Mouse (Mus musculus) embryonic facial prominence, embryonic 13.5 days (tissue): Measurements from ENCODE around the gene Phactr2. TPM values are rescaled to one million over a fixed set of nuclear protein-coding genes. Genes with fewer than 3 reads are reported as not detected.
A peak's percentile ranks its signal among the peaks of the same experiment; 100 is the strongest.
"Not testable (repeated sequence)": the region's sequence is repeated elsewhere in the genome, so short reads cannot be mapped to it uniquely, and the experiment has no call there.

Experiments used
- ATAC-seq: fragments of 200-750 bp; cut with Nextera tagmentation; 2 replicates; pipeline ENCODE4 v1.8.0; 2017; ENCODE audit warnings: low read depth; ENCODE audit not compliant: insufficient number of reproducible peaks, insufficient read depth, low FRiP score, low TSS enrichment
- H3K27ac ChIP-seq: fragments of 300-500 bp; sonication (generic); 2 replicates; pipeline ENCODE4 v1.5.1; 2015; ENCODE audit warnings: moderate library complexity, mild to moderate bottlenecking, inconsistent platforms
- H3K27me3 ChIP-seq: fragments of 300-500 bp; sonication (generic); 2 replicates; pipeline ENCODE4 v1.6.1; 2015; ENCODE audit warnings: mild to moderate bottlenecking, inconsistent platforms
- H3K36me3 ChIP-seq: fragments of 300-500 bp; sonication (generic); 2 replicates; pipeline ENCODE4 v1.6.1; 2015; ENCODE audit warnings: mild to moderate bottlenecking, inconsistent platforms
- H3K4me1 ChIP-seq: fragments of 300-500 bp; sonication (generic); 2 replicates; pipeline ENCODE4 v1.6.1; 2015; ENCODE audit warnings: inconsistent platforms
- H3K4me2 ChIP-seq: fragments of 300-500 bp; sonication (generic); 2 replicates; pipeline ENCODE4 v1.6.1; 2015; ENCODE audit warnings: moderate library complexity, mild to moderate bottlenecking, inconsistent platforms
- H3K4me3 ChIP-seq: fragments of 300-500 bp; sonication (generic); 2 replicates; pipeline ENCODE4 v1.5.1; 2015; ENCODE audit warnings: mild to moderate bottlenecking, inconsistent platforms
- H3K9ac ChIP-seq: fragments of 300-500 bp; sonication (generic); 2 replicates; pipeline ENCODE4 v1.6.1; 2015; ENCODE audit warnings: mild to moderate bottlenecking, inconsistent platforms
- H3K9me3 ChIP-seq: fragments of 300-500 bp; sonication (generic); 2 replicates; pipeline ENCODE4 v1.6.1; 2016; ENCODE audit warnings: inconsistent platforms
- WGBS: fragments of 180-500 bp; shearing (Covaris S2); methylation state at CpG from one replicate; pipeline ENCODE4 v1.1.7; 2015; ENCODE audit warnings: mixed read lengths; 5-methylcytosine and 5-hydroxymethylcytosine counted together
- polyA plus RNA-seq: library from polyadenylated mRNA; unstranded; fragments of >200 nt; fragmentation: Nextera tagmentation; extraction: Ambion mirVana; gene quantifications from 2 replicates; pipeline ENCODE4 v1.2.1, GENCODE M21; 2015

The Phactr2 gene
- polyA plus RNA-seq, 1 experiment from 2014 or later = 22.9 TPM

DNA sequence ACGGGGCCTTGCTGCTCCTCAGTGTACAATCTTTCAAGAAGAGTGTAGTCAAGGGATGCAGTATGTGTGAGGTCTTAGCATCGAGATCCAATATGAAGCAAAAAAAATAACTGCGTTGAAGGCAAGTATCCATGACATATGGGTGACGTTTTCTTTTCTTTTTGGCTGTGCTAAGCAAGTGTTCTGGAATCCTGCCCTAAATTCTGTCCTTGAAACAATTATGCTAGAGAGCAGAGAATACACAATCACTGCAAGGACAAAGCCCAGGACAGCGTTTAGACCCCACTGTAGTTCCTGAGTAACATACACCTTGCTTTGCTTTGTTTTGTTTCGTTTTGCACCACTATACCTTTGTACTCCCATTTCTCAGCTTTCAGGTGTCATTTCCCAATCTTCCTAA, 5.1 kb upstream of the Phactr2 start:
- Histone ChIP-seq H3K9me3 (no peaks in the 10 kb centered on the region), H3K27ac (no peak overlapping the region), H3K4me3 (no peak overlapping the region), H3K9ac (no peak overlapping the region), H3K27me3 (peaks cover 23% of the 10 kb centered on the region), H3K36me3 (no peaks in the 10 kb centered on the region), H3K4me2 (no peak overlapping the region), H3K4me1 (peaks cover 10% of the 10 kb centered on the region; the same call in 1 of the 2 replicates)
- ATAC-seq = no peak
- WGBS = 71% methylated on average over 6 of the region's 6 CpGs

DNA sequence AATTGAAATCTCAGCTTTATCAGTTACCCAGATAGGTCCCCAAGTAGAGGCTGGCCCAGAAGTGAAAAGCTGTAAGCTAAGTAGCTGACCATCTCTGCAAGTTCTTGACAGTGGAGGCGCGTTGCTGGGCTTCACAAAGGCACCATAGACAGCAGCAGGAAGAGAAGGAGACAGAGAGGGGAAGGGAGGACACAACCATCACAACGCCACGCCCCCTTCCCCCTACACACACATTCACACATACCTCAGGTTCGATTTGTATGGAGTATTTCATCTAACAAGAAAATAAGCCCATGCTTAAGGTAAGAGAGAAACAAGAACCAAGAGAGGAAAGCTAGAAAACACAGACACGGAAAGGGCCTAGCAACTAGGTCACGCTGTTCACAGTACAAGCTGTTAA, 909 bp upstream of the Phactr2 start:
- Histone ChIP-seq H3K9me3 (no peaks in the 10 kb centered on the region), H3K4me3 (0 out of 2 replicates have a peak overlapping the region, but pooled peaks have one; percentile 70), H3K27me3 (peaks cover 51% of the 10 kb centered on the region), H3K4me2 (peak overlapping the region; percentile 99), H3K36me3 (no peaks in the 10 kb centered on the region), H3K9ac (no peak overlapping the region), H3K27ac (0 out of 2 replicates have a peak overlapping the region, but pooled peaks have one; percentile 5), H3K4me1 (peaks cover 14% of the 10 kb centered on the region)
- 26% methylated on average over 7 of the region's 7 CpGs for WGBS
- no peak for ATAC-seq

DNA sequence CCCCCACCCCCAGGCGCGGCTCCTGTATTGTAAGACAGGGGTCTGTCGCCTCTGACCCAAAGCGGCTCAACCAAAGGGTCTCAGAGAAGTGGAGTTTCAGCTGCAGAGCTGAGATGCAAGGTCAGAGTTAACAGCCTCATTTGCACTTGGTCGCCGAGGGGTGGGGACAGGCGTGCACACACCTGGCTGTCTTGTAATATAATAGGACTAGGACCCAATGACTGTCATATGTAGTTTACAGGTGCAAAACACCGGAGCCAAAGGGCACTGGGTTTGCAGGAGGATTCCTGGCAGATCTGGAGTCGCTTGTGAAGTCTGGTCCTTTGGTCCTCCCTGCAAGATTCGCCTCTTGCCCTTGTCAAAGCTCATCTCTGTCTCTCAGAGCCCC, 350 bp upstream of the Phactr2 start:
- no peaks in the 10 kb centered on the region for H3K36me3 ChIP-seq
- peak overlapping the region; percentile 70 for H3K4me3 ChIP-seq
- peak overlapping the region; percentile 99 for H3K4me2 ChIP-seq
- 0 out of 2 replicates have a peak overlapping the region, but pooled peaks have one; percentile 5 for H3K27ac ChIP-seq
- no peaks in the 10 kb centered on the region for H3K9me3 ChIP-seq
- no peak for ATAC-seq
- peaks cover 51% of the 10 kb centered on the region for H3K27me3 ChIP-seq
- H3K4me1 ChIP-seq = peaks cover 14% of the 10 kb centered on the region
- 4% methylated on average over 10 of the region's 10 CpGs for WGBS
- peak overlapping the region; percentile 79 for H3K9ac ChIP-seq

DNA sequence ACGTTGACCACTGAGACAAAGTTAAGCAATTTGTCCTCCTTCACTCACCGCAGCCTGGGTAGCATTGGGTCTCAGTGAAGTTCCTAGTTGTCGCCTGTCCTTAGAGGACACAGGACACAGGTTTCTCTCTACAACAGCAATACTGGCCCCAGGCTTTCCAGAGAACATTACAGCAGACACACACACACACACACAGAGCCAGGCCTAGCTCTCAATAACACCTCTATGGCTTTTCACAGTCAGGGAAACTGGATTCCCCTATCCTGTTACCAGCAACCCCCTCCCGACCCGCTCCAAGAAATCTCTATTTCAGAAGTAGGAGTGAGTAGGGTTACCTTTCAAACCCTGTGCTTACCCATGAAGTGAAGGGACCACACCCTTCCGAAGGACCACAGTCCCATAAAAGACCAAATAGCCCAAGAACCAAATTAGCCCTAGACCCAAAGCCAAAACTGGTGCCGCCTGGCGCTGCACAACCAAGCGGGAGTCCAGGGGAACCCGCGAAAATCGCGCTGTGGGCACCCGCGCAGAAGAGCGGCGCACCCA, 852 bp downstream of the Phactr2 start:
- WGBS = 11% methylated on average over 17 of the region's 17 CpGs
- Histone ChIP-seq H3K36me3 (no peaks in the 10 kb centered on the region), H3K9me3 (no peaks in the 10 kb centered on the region), H3K4me1 (peaks cover 14% of the 10 kb centered on the region), H3K4me3 (peak overlapping the region; percentile 70), H3K27me3 (peaks cover 51% of the 10 kb centered on the region), H3K4me2 (peak overlapping the region; percentile 99), H3K9ac (peak overlapping the region; percentile 79), H3K27ac (no peak overlapping the region)
- peak; percentile 8; the same call in 1 of the 2 replicates for ATAC-seq

DNA sequence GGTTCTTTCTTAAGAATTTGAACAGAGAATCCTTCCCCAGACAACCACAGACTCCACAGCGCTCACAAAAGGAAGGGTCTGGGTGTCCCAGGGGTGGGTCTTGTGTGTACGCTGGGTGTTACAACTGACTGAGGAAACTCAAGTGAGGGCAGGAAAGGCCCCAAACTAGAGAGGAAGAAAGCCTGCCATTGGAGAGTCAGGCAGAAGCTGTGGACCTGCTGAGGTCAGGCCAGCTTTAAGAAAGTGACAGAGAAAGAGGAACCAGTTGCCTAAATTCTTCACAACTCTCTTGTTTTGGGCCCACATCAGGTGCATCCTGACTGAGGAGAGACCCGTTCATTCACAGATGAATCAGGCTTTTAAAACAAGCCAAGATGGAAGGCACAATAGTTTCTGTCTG, 4.0 kb downstream of the Phactr2 start:
- H3K36me3 ChIP-seq = no peaks in the 10 kb centered on the region
- peaks cover 14% of the 10 kb centered on the region for H3K4me1 ChIP-seq
- ATAC-seq = no peak
- 87% methylated on average over 3 of the region's 3 CpGs for WGBS
- H3K27me3 ChIP-seq = peaks cover 37% of the 10 kb centered on the region
- H3K27ac ChIP-seq = no peak overlapping the region
- no peak overlapping the region for H3K4me2 ChIP-seq
- no peak overlapping the region for H3K9ac ChIP-seq
- no peaks in the 10 kb centered on the region for H3K9me3 ChIP-seq
- no peak overlapping the region for H3K4me3 ChIP-seq

DNA sequence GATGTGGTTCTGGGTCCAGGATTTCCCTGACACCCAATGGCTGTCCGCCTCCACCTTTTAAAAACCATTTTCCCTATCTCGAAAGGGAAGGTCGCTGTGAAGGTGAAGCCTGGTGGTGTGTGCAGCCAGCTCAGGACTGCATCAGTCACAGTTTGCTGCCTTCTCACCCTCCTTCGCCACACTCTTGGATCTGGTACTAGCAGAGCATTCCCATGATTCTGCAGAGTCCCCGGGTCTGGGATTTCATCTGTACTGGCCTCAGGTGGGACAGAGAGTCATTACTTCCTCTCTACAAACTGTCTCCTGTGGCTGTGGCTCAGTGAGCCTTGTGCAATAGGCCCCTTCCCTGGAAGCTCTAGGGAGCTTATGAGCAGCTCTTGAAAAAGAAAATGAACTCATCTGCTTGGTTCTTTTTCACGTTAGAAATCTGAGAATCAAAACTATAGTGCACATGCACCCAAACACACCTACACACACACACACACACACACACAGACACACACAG, 6.1 kb downstream of the Phactr2 start:
- WGBS = 81% methylated on average over 6 of the region's 6 CpGs
- H3K4me2 ChIP-seq, ATAC-seq, H3K9me3 ChIP-seq, H3K9ac ChIP-seq, H3K36me3 ChIP-seq, H3K4me3 ChIP-seq, H3K27ac ChIP-seq, H3K4me1 ChIP-seq: not testable (repeated sequence)
- H3K27me3 ChIP-seq = peaks cover 19% of the 10 kb centered on the region

DNA sequence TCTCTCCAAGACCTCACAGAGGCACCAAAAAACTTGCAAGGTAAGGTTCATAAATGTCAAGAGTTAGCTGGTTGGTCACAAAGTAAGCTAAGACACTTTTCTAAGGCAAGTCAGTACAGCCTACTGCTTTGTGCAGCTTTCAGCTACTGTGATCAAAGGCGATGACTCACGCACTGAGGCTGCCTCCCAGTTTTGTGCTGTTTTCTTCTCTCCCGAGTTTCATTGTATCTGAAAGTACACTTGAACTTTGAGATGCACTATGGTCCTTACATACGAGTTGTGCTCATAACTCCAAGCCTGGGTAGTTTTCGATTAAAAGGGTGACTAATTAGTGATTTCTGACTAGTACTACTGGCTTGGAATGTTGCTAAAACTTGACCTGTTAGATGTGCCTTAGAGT, 7.3 kb downstream of the Phactr2 start:
- 64% methylated on average over 5 of the region's 5 CpGs for WGBS
- no peaks in the 10 kb centered on the region for H3K9me3 ChIP-seq
- no peak overlapping the region for H3K9ac ChIP-seq
- H3K36me3 ChIP-seq = no peaks in the 10 kb centered on the region
- no peak overlapping the region for H3K4me2 ChIP-seq
- H3K4me1 ChIP-seq = no peaks in the 10 kb centered on the region
- H3K4me3 ChIP-seq = no peak overlapping the region
- peaks cover 7% of the 10 kb centered on the region for H3K27me3 ChIP-seq
- no peak overlapping the region for H3K27ac ChIP-seq
- no peak for ATAC-seq

DNA sequence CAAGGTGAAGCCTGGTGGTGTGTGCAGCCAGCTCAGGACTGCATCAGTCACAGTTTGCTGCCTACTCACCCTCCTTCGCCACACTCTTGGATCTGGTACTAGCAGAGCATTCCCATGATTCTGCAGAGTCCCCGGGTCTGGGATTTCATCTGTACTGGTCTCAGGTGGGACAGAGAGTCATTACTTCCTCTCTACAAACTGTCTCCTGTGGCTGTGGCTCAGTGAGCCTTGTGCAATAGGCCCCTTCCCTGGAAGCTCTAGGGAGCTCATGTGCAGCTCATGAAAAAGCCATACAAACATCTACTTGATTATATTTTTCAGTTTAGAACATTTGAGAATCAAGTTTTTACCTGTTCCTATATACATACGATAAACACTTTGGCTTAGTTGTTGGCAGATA, 9.9 kb downstream of the Phactr2 start:
- not testable (repeated sequence) for H3K36me3 ChIP-seq, ATAC-seq
- 94% methylated on average over 3 of the region's 3 CpGs for WGBS

DNA sequence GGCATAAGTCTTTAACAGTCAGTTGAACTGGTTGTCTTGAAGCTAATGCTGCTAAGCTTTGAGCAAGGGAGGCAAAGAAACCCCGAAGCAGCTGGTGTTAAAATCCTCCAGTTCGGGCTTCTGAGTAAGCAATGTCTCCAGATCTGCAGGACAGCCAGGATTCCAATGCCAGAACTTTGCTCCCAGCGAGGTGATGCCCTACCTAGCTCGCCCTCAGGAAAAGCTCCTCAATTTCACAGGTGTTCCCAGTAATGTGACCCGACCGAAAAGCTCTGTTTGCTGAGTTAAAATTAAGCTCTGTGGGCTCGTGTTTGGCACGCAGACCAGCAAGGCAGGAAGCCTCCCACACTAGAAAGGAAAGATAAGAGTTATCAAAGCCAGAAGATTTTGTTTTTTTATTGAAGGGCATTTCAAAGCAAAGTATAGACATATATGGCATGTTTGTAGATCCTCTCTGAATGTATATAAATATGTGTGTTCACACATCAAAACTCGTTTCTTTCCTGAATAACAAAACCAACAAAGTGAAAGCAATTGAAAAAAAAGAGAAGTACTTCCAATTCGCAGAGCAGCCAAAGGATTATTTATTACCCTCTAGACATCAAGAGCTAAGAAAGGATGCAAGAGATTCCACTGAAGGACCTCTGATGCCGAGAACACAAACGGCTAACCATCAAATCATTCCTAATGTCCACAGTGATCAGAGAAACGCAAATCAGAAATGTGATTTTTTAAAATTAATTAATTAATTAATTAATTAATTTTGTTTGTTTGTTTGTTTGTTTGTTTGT, 20.8 kb downstream of the Phactr2 start:
- Histone ChIP-seq H3K27ac (no peak overlapping the region), H3K4me1 (0 out of 2 replicates have a peak, but pooled peaks cover 4% of the 10 kb centered on the region), H3K4me2 (no peak overlapping the region), H3K27me3 (no peaks in the 10 kb centered on the region), H3K9me3 (no peaks in the 10 kb centered on the region), H3K36me3 (no peaks in the 10 kb centered on the region), H3K4me3 (no peak overlapping the region), H3K9ac (no peak overlapping the region)
- no peak for ATAC-seq
- WGBS = 64% methylated on average over 13 of the region's 13 CpGs

More for the DNA sequence above, 9.9 kb downstream of the Phactr2 start:
- not testable (repeated sequence) for H3K9ac ChIP-seq, H3K4me2 ChIP-seq, H3K9me3 ChIP-seq, H3K4me1 ChIP-seq, H3K27me3 ChIP-seq, H3K27ac ChIP-seq, H3K4me3 ChIP-seq

DNA sequence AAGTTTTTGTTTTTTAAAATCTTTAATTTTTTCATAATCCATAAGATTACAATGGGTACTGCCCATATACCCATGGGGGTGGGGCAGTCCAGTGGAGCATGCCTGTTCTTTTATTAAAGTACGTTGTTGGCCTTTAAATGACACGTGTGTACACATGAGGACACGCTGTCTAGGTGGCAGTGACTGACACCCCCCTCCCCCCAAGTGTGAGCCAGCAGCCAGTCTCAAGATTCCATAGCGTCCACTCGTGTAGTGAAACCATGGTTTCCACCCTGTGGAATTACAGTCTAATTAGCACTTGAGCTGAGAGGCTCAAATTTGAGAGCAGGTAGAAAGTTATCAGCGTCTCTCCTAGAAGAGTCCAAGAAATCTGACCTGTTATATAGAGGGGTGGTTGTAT, 22.6 kb downstream of the Phactr2 start:
- no peak overlapping the region for H3K4me3 ChIP-seq
- H3K9me3 ChIP-seq = no peaks in the 10 kb centered on the region
- no peak overlapping the region for H3K4me2 ChIP-seq
- no peak for ATAC-seq
- peaks cover 11% of the 10 kb centered on the region; the same call in 1 of the 2 replicates for H3K4me1 ChIP-seq
- H3K27ac ChIP-seq = no peak overlapping the region
- H3K9ac ChIP-seq = no peak overlapping the region
- H3K36me3 ChIP-seq = no peaks in the 10 kb centered on the region
- 82% methylated on average over 6 of the region's 6 CpGs for WGBS
- no peaks in the 10 kb centered on the region for H3K27me3 ChIP-seq

DNA sequence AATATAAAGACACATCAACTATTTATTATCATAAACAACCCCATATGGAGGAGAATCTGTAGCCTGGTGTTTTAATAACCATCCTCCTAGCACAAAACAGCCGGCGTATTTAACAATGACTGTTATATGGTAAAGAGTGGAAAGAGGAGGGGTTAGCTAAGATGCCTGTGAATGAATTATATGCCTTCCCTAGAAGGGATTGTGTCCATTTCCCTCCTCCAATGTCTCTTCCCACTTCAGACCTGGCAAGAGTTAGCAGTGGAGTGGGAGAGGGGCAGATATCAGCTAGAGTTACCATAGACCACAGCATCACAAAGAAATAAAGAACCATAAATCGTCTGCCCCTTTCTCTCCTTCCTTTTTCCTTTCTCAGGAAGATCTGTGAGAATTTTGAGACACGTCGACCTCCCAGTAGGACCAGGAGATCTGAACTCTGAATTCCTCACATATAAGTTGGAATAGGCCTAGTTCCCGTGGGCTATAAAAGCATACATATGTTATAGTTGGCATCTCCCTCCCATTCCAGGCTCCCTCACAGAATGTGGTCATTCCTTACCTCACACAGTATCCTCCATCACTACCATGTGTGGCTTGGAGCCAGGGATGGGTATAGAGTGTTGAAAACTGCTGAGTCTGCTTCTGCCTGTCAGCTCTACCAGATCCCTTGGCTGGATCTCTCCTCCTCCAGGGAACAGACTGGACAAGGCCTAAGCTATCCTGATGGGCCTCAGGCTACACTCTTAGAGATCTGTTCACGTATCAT, 25.7 kb downstream of the Phactr2 start:
- H3K4me2 ChIP-seq = no peak overlapping the region
- no peak overlapping the region for H3K9ac ChIP-seq
- H3K9me3 ChIP-seq = no peaks in the 10 kb centered on the region
- no peaks in the 10 kb centered on the region for H3K36me3 ChIP-seq
- ATAC-seq = no peak
- peaks cover 13% of the 10 kb centered on the region; the same call in 1 of the 2 replicates for H3K4me1 ChIP-seq
- H3K4me3 ChIP-seq = no peak overlapping the region
- H3K27ac ChIP-seq = no peak overlapping the region
- no peaks in the 10 kb centered on the region for H3K27me3 ChIP-seq
- 72% methylated on average over 7 of the region's 7 CpGs for WGBS
